Mouse (Mus musculus) neutrophil, adult 59 days (primary cell): ENCODE measurements around the gene Gm10226. TPM values are rescaled to one million over a fixed set of nuclear protein-coding genes. Genes with fewer than 3 reads are reported as not detected.

Experiments used
- total RNA-seq, 2 experiments: library from RNA; stranded (reverse); gene quantifications; 1 replicate in 1 of 2; 2 replicates in 1 of 2; pipeline ENCODE4 v1.2.4; 2023

Gm10226 gene
- 1 to 10 TPM; 2.2 to 9.1 TPM for total RNA-seq

GRCm38 (mm10) chr17:21691560-21691959 lies at the start of gene Gm10226:
Gm10226 (plus strand) TSS chr17:21691860.

GRCm38 (mm10) chr17:21650364-21650907 lies 41.2 kb upstream of the Gm10226 start, which contains the start of gene Zfp983:
Zfp983 (plus strand) TSS chr17:21650624.

GRCm38 (mm10) chr17:21707343-21707996 lies 15.8 kb downstream of the Gm10226 start, which contains the start of gene Zfp760:
Zfp760 (plus strand) TSS chr17:21707741.

GRCm38 (mm10) chr17:21730495-21730894 lies 38.8 kb downstream of the Gm10226 start, which contains the start of gene Zfp229:
Zfp229 (plus strand) TSS chr17:21730795.

Other genes starting within 250 kb of the Gm10226 start
- 10 to 100 TPM in 1 of 2 experiments, 1 to 10 TPM in 1; 9.6 to 10.9 TPM for gene Zfp51, start 241.5 kb upstream of the Gm10226 start, total RNA-seq
- gene Zfp53, start 202.9 kb upstream of the Gm10226 start, total RNA-seq, result 10 to 100 TPM in 1 of 2 experiments, 1 to 10 TPM in 1; 8.9 to 11.2 TPM
- 1 to 10 TPM; 7.9 to 9.2 TPM for gene Zfp52, start 156.3 kb upstream of the Gm10226 start, total RNA-seq
- 1 to 10 TPM; 2.1 to 2.7 TPM for gene Zfp948, start 124.9 kb upstream of the Gm10226 start, total RNA-seq
- 1 to 10 TPM; 4.7 to 6.5 TPM for gene Zfp983, start 41.2 kb upstream of the Gm10226 start, total RNA-seq
- gene Zfp760, start 15.9 kb downstream of the Gm10226 start, total RNA-seq, result 1 to 10 TPM; 1.6 to 1.7 TPM
- 1 to 10 TPM in 1 of 2 experiments, under 1 TPM in 1; 0.88 to 1.5 TPM for gene Zfp229, start 38.9 kb downstream of the Gm10226 start, total RNA-seq
- under 1 TPM; 0.20 to 0.49 TPM for gene Zfp820, start 153.9 kb downstream of the Gm10226 start, total RNA-seq
- 1 to 10 TPM; 3.1 to 3.2 TPM for gene Zfp995, start 218.1 kb downstream of the Gm10226 start, total RNA-seq